Mouse (Mus musculus) lung, postnatal 10 days (tissue): ENCODE results near the gene Olfm1.
A peak's percentile ranks its signal among the peaks of the same experiment; 100 is the strongest.

Source experiments
- DNase-seq: peaks from one replicate; pipeline ENCODE4 v3.0.0; 2021

Olfm1 gene

GRCm38 (mm10) chr2:28204677-28205466, 12.1 kb downstream of the Olfm1 start:
- DNase-seq: no peak

GRCm38 (mm10) chr2:28205467-28205805, 12.6 kb downstream of the Olfm1 start:
- peak; percentile 90 for DNase-seq

- peak; percentile 28 for DNase-seq
These were observed 13.2 kb downstream of the Olfm1 start for GRCm38 (mm10) chr2:28205870-28206421.

- DNase-seq: no peak
These were observed 13.7 kb downstream of the Olfm1 start for GRCm38 (mm10) chr2:28206472-28206871.

GRCm38 (mm10) chr2:28207200-28207750, 14.5 kb downstream of the Olfm1 start:
- DNase-seq: no peak

GRCm38 (mm10) chr2:28208130-28208745, 15.4 kb downstream of the Olfm1 start:
- DNase-seq: no peak

- DNase-seq: no peak
These were observed 16.4 kb downstream of the Olfm1 start for GRCm38 (mm10) chr2:28209211-28209610.

- no peak for DNase-seq
These were observed 16.9 kb downstream of the Olfm1 start for GRCm38 (mm10) chr2:28209653-28210052.

GRCm38 (mm10) chr2:28210273-28210672, 17.5 kb downstream of the Olfm1 start:
- DNase-seq: no peak

- DNase-seq: no peak
These were observed 18.9 kb downstream of the Olfm1 start for GRCm38 (mm10) chr2:28211531-28212281.

- DNase-seq: no peak
These were observed 20.1 kb downstream of the Olfm1 start for GRCm38 (mm10) chr2:28212911-28213310.

- DNase-seq: no peak
These were observed 23.5 kb downstream of the Olfm1 start for GRCm38 (mm10) chr2:28216211-28216775.

- DNase-seq: no peak
These were observed 25.0 kb downstream of the Olfm1 start for GRCm38 (mm10) chr2:28217783-28218182.

- peak; percentile 14 for DNase-seq
These were observed 26.0 kb downstream of the Olfm1 start for GRCm38 (mm10) chr2:28218651-28219356.

- no peak for DNase-seq
These were observed 26.8 kb downstream of the Olfm1 start for GRCm38 (mm10) chr2:28219625-28220024.

- DNase-seq: no peak
These were observed 29.0 kb downstream of the Olfm1 start for GRCm38 (mm10) chr2:28221803-28222202.

GRCm38 (mm10) chr2:28224819-28225218, 32.0 kb downstream of the Olfm1 start:
- no peak for DNase-seq

- peak; percentile 28 for DNase-seq
These were observed 33.1 kb downstream of the Olfm1 start for GRCm38 (mm10) chr2:28225906-28226305.

GRCm38 (mm10) chr2:28226971-28227370, 34.2 kb downstream of the Olfm1 start:
- no peak for DNase-seq

GRCm38 (mm10) chr2:28227589-28228191, 34.9 kb downstream of the Olfm1 start:
- no peak for DNase-seq

GRCm38 (mm10) chr2:28228364-28228763, 35.6 kb downstream of the Olfm1 start:
- DNase-seq: no peak

GRCm38 (mm10) chr2:28235129-28235528, 42.3 kb downstream of the Olfm1 start:
- DNase-seq: no peak
